ENCODE assay signal across 25 mouse cellular contexts in the genomic region with DNA sequence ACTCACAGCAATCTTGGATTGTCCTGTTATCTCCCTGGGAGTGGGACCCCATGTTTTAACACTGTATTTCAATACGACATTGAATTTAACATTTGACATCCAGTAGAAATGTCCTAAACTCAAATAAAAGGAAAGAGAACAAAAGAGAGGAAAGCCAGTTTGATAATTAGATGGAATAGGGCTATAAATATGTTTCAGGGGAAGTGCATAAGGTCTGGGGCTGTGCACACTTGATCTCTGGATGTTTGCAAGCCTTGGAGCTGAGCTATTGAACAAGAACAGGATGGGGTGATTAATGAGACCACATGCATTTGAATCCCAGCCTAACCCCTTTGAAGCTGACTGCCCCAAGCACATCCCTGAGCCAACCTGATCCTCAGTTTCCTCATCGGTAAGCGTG.
"Had no signal": no experiment of that assay in that cellular context is flagged by ENCODE, and none has a peak within 500 bp of the region (broad histone marks: within the 10 kb centered on the region; RNA-seq: fewer than 3 reads in every experiment).

No protein-coding gene starts in this region.

- H3K27me3 ChIP-seq: heart, embryonic 13.5 days; heart, embryonic 15.5 days; hindbrain, embryonic 13.5 days; hindbrain, embryonic 15.5 days; limb, embryonic 15.5 days; liver, embryonic 13.5 days had no signal

- ATAC-seq: hindbrain, postnatal 0 days; intestine, embryonic 16.5 days had no signal

- H3K4me2 ChIP-seq: heart, embryonic 11.5 days; heart, embryonic 13.5 days; heart, embryonic 15.5 days; hindbrain, embryonic 13.5 days; hindbrain, embryonic 15.5 days; limb, embryonic 13.5 days; limb, embryonic 15.5 days; liver, embryonic 11.5 days; liver, embryonic 13.5 days; liver, embryonic 15.5 days had no signal

- DNase-seq: gastrocnemius, postnatal 14 days; gastrocnemius, postnatal 36 days; heart, adult 11 months; heart, adult 2 months; heart, postnatal 14 days; heart, postnatal 36 days; kidney, adult 11 months; kidney, adult 2 months; kidney, postnatal 25 days; layer of hippocampus, adult 9-11 months; layer of hippocampus, postnatal 36 days; left cerebral cortex, postnatal 4 days; liver, embryonic 13.5 days; lung, adult 18-20 months had no signal

- H3K9me3 ChIP-seq: hindbrain, embryonic 13.5 days; hindbrain, embryonic 15.5 days; limb, embryonic 13.5 days; limb, embryonic 15.5 days; liver, embryonic 13.5 days; liver, embryonic 15.5 days had no signal

- H3K9ac ChIP-seq: heart, embryonic 13.5 days; heart, embryonic 15.5 days; hindbrain, embryonic 13.5 days; hindbrain, embryonic 15.5 days; limb, embryonic 13.5 days; limb, embryonic 15.5 days; liver, embryonic 13.5 days; liver, embryonic 15.5 days had no signal

- H3K27ac ChIP-seq: heart, adult 2 months; heart, embryonic 13.5 days; heart, embryonic 15.5 days; hindbrain, embryonic 13.5 days; hindbrain, embryonic 15.5 days; hindbrain, postnatal 0 days; limb, embryonic 13.5 days; limb, embryonic 15.5 days; liver, embryonic 13.5 days; liver, embryonic 15.5 days had no signal

- H3K36me3 ChIP-seq: heart, embryonic 13.5 days; heart, embryonic 15.5 days; hindbrain, embryonic 13.5 days; hindbrain, embryonic 15.5 days; limb, embryonic 13.5 days; limb, embryonic 15.5 days; liver, embryonic 13.5 days; liver, embryonic 15.5 days had no signal

- H3K4me1 ChIP-seq: heart, embryonic 15.5 days; hindbrain, embryonic 13.5 days; hindbrain, embryonic 15.5 days; liver, embryonic 13.5 days; liver, embryonic 15.5 days had no signal

- H3K4me3 ChIP-seq: heart, adult 2 months; heart, embryonic 13.5 days; heart, embryonic 15.5 days; hindbrain, embryonic 13.5 days; hindbrain, embryonic 15.5 days; limb, embryonic 13.5 days; limb, embryonic 15.5 days; liver, embryonic 13.5 days; liver, embryonic 15.5 days had no signal
